Mouse (Mus musculus) lung, postnatal 0 days (tissue): Measurements from ENCODE around the gene Sbno1. TPM values are rescaled to one million over a fixed set of nuclear protein-coding genes. Genes with fewer than 3 reads are reported as not detected.
A peak's percentile ranks its signal among the peaks of the same experiment; 100 is the strongest.

ENCODE experiments used
- ATAC-seq: fragments of 200-750 bp; cut with Nextera tagmentation; 2 replicates; pipeline ENCODE4 v1.8.0; 2017; ENCODE audit warnings: moderate library complexity
- DNase-seq: peaks from one replicate; pipeline ENCODE4 v3.0.0-alpha.2; 2016; ENCODE audit warnings: low spot score
- H3K27ac ChIP-seq: fragments of 300-500 bp; sonication (generic); 2 replicates; pipeline ENCODE4 v1.5.1; 2014; ENCODE audit warnings: antibody characterized with exemption, mild to moderate bottlenecking, low read length, mixed read lengths
- H3K27me3 ChIP-seq: fragments of 300-500 bp; sonication (generic); replicated peaks from 2 replicates; pipeline ENCODE4 v1.6.1; 2014; ENCODE audit warnings: low read length, mixed read lengths; ENCODE audit not compliant: insufficient read depth
- H3K36me3 ChIP-seq: fragments of 300-500 bp; sonication (generic); 2 replicates; pipeline ENCODE4 v1.6.1; 2014; ENCODE audit warnings: low read length, mixed read lengths; ENCODE audit not compliant: insufficient read depth
- H3K4me1 ChIP-seq: fragments of 300-500 bp; sonication (generic); 2 replicates; pipeline ENCODE4 v1.6.1; 2014; ENCODE audit warnings: antibody characterized with exemption, low read depth, low read length, mixed read lengths; ENCODE audit not compliant: insufficient read depth
- H3K4me2 ChIP-seq: fragments of 300-500 bp; sonication (generic); replicated peaks from 2 replicates; pipeline ENCODE4 v1.6.1; 2014; ENCODE audit warnings: low read depth, mild to moderate bottlenecking, low read length, moderate library complexity, mixed read lengths
- H3K4me3 ChIP-seq: fragments of 300-500 bp; sonication (generic); 2 replicates; pipeline ENCODE4 v1.5.1; 2014; ENCODE audit warnings: low read depth, low read length
- H3K9ac ChIP-seq: fragments of 300-500 bp; sonication (generic); replicated peaks from 2 replicates; pipeline ENCODE4 v1.6.1; 2014; ENCODE audit warnings: low read depth, mild to moderate bottlenecking
- H3K9me3 ChIP-seq: fragments of 300-500 bp; sonication (generic); 2 replicates; pipeline ENCODE4 v1.6.1; 2016; ENCODE audit warnings: low read length, mixed read lengths
- CTCF ChIP-seq: IDR thresholded peaks from 2 replicates; pipeline ENCODE4 v1.5.1; 2016; ENCODE audit warnings: antibody characterized with exemption, mild to moderate bottlenecking
- EP300 ChIP-seq: IDR thresholded peaks from 2 replicates; pipeline ENCODE4 v1.6.1; 2016; ENCODE audit warnings: antibody characterized with exemption, mild to moderate bottlenecking, control low read depth
- WGBS: fragments of 180-500 bp; shearing (Covaris S2); extraction: QIAGEN DNeasy Blood & Tissue Kit; methylation state at CpG from one replicate; pipeline ENCODE4 v1.1.7; 2014; 5-methylcytosine and 5-hydroxymethylcytosine counted together
- polyA plus RNA-seq: library from polyadenylated mRNA; unstranded; fragments of >200 nt; fragmentation: Nextera tagmentation; extraction: Ambion mirVana; gene quantifications from 2 replicates; pipeline ENCODE4 v1.2.1, GENCODE M21; 2015

The Sbno1 gene
- polyA plus RNA-seq, 1 experiment from 2014 or later: 46.5 TPM

DNA sequence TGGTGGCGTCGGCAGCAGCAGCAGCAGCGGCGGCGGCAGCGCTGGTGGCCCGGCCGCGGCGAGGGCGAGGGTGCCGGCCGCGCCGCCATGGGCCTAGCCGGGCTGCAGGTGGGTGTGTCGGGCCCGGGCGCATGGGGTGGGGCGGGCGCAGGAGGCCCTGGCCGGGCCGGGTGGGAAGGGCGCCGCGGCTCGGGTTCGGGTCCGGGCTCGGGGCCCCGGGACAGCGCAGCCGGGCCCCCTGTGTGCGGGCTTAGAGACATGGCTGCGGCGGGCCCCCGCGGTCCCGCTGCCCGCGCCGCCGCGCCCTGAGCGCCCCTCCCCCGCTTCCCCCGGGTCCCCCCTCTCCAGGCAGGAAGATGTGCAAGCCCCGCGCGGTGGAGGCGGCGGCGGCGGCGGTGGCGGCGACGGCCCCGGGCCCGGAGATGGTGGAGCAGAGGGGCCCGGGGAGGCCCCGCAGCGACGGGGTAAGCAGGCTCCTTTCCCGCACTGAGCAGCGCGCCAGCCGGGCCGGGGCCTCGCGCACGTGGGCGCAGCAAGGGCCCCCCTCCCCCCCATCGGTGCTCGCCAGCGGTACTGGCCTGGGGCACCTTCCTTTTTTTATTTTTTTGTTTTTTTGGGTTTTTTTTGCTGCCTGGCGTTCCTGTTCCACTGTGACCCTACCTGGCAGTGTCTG lies 20.0 kb upstream of the Sbno1 start:
- peak; percentile 57 for DNase-seq
- WGBS: 4% methylated on average over 18 of the region's 77 CpGs
- TF ChIP-seq CTCF (no peak), EP300 (no peak)

DNA sequence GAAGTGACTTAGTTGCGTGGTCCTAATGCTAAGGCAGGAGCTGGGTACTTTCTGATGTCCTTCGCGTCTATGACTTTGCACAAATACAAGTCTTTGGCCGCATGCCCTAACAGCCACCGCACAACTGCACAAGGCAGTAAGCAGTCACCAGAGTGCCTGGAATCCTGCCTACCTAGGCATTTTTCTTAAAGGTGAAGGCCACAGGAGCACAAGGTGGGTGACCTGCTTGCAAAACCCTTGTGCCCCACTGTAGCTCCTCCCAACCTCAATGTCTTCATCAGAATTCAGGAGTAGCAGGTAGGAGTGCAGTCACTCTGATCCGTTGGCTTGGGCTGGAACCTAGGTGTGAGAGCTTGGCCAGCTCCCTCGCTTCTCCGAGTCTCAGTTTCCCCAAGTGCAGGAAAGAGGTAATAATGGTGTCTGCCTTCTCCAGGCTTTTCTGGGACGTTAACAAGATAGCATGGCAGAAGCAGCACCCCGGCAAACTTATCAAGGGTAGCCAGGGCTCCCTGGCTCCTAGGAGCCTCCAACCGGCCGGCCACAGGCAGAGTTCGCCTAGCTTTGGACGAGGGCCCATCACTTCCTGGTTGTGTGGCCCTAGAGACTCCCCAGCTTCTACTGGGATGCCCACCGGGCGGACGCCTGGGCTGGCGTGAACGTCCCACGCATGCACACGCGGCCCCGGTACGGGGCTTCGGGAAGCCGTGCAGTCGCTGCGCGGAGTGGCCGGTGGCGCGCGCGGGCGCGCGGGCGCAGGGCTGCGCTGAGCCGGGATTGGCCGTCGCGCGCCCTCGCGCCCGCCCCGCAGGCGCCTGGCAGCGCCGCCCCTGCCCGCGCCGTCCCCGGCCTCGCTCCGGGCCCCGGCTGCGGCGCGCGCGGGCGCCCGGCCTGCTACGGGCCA lies 19.1 kb upstream of the Sbno1 start:
- DNase-seq (peak; percentile 84), ATAC-seq (peak; percentile 84)
- H3K27me3 ChIP-seq: no peaks in the 10 kb centered on the region
- H3K4me2 ChIP-seq: peak overlapping the region; percentile 98
- peak overlapping the region; percentile 92 for H3K27ac ChIP-seq
- H3K9me3 ChIP-seq: no peaks in the 10 kb centered on the region
- TF ChIP-seq CTCF (no peak), EP300 (no peak)
- peak overlapping the region; percentile 72 for H3K9ac ChIP-seq
- WGBS: 4% methylated on average over 47 of the region's 66 CpGs
- H3K4me3 ChIP-seq: peak overlapping the region; percentile 76
- H3K4me1 ChIP-seq: peaks cover 7% of the 10 kb centered on the region; the same call in 1 of the 2 replicates
- H3K36me3 ChIP-seq: 0 out of 2 replicates have a peak, but pooled peaks cover 7% of the 10 kb centered on the region

More for the DNA sequence above, 20.0 kb upstream of the Sbno1 start:
- peak overlapping the region; percentile 76 for H3K4me3 ChIP-seq
- peak overlapping the region; percentile 72 for H3K9ac ChIP-seq
- H3K27ac ChIP-seq: peak overlapping the region; percentile 92
- peaks cover 7% of the 10 kb centered on the region; the same call in 1 of the 2 replicates for H3K36me3 ChIP-seq
- no peaks in the 10 kb centered on the region for H3K27me3 ChIP-seq
- peaks cover 7% of the 10 kb centered on the region; the same call in 1 of the 2 replicates for H3K4me1 ChIP-seq
- peak; percentile 49 for ATAC-seq
- no peaks in the 10 kb centered on the region for H3K9me3 ChIP-seq
- H3K4me2 ChIP-seq: peak overlapping the region; percentile 98

GRCm38 (mm10) chr5:124444208-124444607 lies 18.4 kb upstream of the Sbno1 start:
- Histone ChIP-seq H3K4me3 (no peak overlapping the region), H3K4me2 (peak overlapping the region; percentile 98; the same call in 1 of the 2 replicates)
- 72% methylated on average over 3 of the region's 3 CpGs for WGBS

GRCm38 (mm10) chr5:124442628-124443027 lies 16.8 kb upstream of the Sbno1 start:
- Histone ChIP-seq H3K36me3 (no peaks in the 10 kb centered on the region), H3K4me1 (peaks cover 7% of the 10 kb centered on the region; the same call in 1 of the 2 replicates), H3K9me3 (no peaks in the 10 kb centered on the region), H3K4me2 (no peak overlapping the region), H3K4me3 (no peak overlapping the region), H3K27me3 (no peaks in the 10 kb centered on the region), H3K9ac (no peak overlapping the region), H3K27ac (no peak overlapping the region)
- ATAC-seq (no peak), DNase-seq (peak; percentile 40)
- 64% methylated on average over 2 of the region's 2 CpGs for WGBS
- TF ChIP-seq CTCF: no peak
- TF ChIP-seq EP300: no peak

More at GRCm38 (mm10) chr5:124444208-124444607, 18.4 kb upstream of the Sbno1 start:
- H3K9ac ChIP-seq: no peak overlapping the region
- H3K4me1 ChIP-seq: peaks cover 7% of the 10 kb centered on the region; the same call in 1 of the 2 replicates
- H3K9me3 ChIP-seq: no peaks in the 10 kb centered on the region
- ATAC-seq (no peak), DNase-seq (no peak)
- TF ChIP-seq CTCF: no peak
- no peak for TF ChIP-seq EP300
- no peaks in the 10 kb centered on the region for H3K27me3 ChIP-seq
- no peak overlapping the region; the same call in 1 of the 2 replicates for H3K27ac ChIP-seq
- 0 out of 2 replicates have a peak, but pooled peaks cover 7% of the 10 kb centered on the region for H3K36me3 ChIP-seq

- DNase-seq (peak; percentile 76), ATAC-seq (peak; percentile 53)
- peak overlapping the region; percentile 93 for H3K4me2 ChIP-seq
- under 1% methylated on average over 30 of the region's 30 CpGs for WGBS
- peak overlapping the region; percentile 44 for H3K9ac ChIP-seq
- H3K27ac ChIP-seq: peak overlapping the region; percentile 83
- peak overlapping the region; percentile 68 for H3K4me3 ChIP-seq
- TF ChIP-seq EP300 (no peak), CTCF (peak; percentile 70)
- no peaks in the 10 kb centered on the region for H3K9me3 ChIP-seq
- H3K36me3 ChIP-seq: no peaks in the 10 kb centered on the region
- peaks cover 2% of the 10 kb centered on the region; the same call in 1 of the 2 replicates for H3K4me1 ChIP-seq
- H3K27me3 ChIP-seq: no peaks in the 10 kb centered on the region
Measured at GRCm38 (mm10) chr5:124440094-124440701, 14.4 kb upstream of the Sbno1 start.
